Mouse (Mus musculus) left cerebral cortex, adult 6 months (tissue): ENCODE measurements around the gene Tbx21. TPM values are rescaled to one million over a fixed set of nuclear protein-coding genes. Genes with fewer than 3 reads are reported as not detected.

ENCODE experiments used
- long read RNA-seq, 2 experiments: library from polyadenylated mRNA; unstranded; transcript quantifications; one replicate each; pipeline ENCODE4 v2.0.0; 2019 to 2020
- polyA plus RNA-seq: library from polyadenylated mRNA; unstranded; fragments of <200 nt; fragmentation: Nextera tagmentation; gene quantifications from 2 replicates; pipeline ENCODE4 v1.2.3, GENCODE M21; 2021

Tbx21 gene
- polyA plus RNA-seq: 0.14 TPM in 1 of 2 replicates, not detected in the other
- long read RNA-seq, experiment 1, partial matches to known transcripts: 0 of 5 reads
- long read RNA-seq, experiment 1, other reads (novel, unspliced or antisense): 2 of 5 reads
- long read RNA-seq, experiment 2: 0 reads

GRCm38 (mm10) chr11:97114671-97115601 lies at the start of gene Tbx21:
Gene Tbx21 (minus strand): TSS chr11:97115331.

GRCm38 (mm10) chr11:97151343-97151801 lies 36.2 kb upstream of the Tbx21 start, which contains the start of gene Tbkbp1:
Gene Tbkbp1 (minus strand): TSS chr11:97151495.

DNA sequence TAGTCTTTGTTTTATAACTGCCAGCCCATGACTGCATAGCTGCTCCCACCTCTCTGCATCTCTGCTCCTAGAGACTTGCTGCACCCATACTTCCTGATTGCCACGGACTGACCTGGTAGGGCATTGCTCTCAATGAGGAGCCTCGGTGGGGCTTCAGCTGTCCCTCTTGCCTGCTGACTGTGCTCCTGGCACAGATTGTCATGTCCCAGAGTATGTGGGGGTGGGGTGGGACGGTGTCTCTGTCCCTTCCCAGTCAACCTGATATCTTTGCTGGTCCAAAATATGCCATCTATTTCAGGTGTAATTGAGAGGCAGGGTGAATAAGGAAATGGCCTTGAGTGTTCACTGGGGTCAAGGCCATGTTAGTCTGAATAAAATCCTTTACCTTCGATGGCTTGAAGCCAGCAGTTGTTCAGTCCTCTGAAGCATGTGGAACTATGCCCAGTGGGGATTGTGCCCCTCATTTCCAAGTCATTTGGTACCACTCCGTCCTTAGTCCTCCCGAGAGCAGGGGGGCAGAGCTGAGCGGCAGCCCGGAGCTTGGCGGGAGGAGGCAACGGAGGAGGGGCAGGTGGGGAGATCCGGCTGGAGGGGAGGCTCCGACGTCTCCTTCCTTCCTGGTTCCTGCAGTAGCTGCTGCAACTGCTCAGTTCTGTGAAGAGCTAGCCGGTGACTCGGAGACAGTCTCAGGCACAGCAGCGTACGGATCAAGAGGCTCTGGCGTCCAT lies 64.8 kb downstream of the Tbx21 start, which contains the start of gene Osbpl7:
Osbpl7 (plus strand) TSS at position 413 of the 728 bp plus-strand sequence.

Other genes with a start within 250 kb of the Tbx21 start
- 35.2 and 39.4 TPM in 2 replicates for gene Cdk5rap3, start 198.8 kb downstream of the Tbx21 start, polyA plus RNA-seq
- 0.16 TPM in 1 of 2 replicates, not detected in the other for gene Prr15l, start 187.2 kb downstream of the Tbx21 start, polyA plus RNA-seq
- 31.9 and 40.4 TPM in 2 replicates for gene Pnpo, start 171.3 kb downstream of the Tbx21 start, polyA plus RNA-seq
- gene Sp2, start 132.4 kb downstream of the Tbx21 start, polyA plus RNA-seq: 3.6 and 7.2 TPM in 2 replicates
- gene Sp6, start 101.9 kb downstream of the Tbx21 start, polyA plus RNA-seq: 0.09 and 0.13 TPM in 2 replicates
- 6.3 and 7.4 TPM in 2 replicates for gene Scrn2, start 85.4 kb downstream of the Tbx21 start, polyA plus RNA-seq
- 0.78 and 0.80 TPM in 2 replicates for gene Lrrc46, start 73.9 kb downstream of the Tbx21 start, polyA plus RNA-seq
- gene Mrpl10, start 73.8 kb downstream of the Tbx21 start, polyA plus RNA-seq: 63.3 and 69.1 TPM in 2 replicates
- gene Osbpl7, start 64.7 kb downstream of the Tbx21 start, polyA plus RNA-seq: 4.2 and 4.7 TPM in 2 replicates
- gene Tbkbp1, start 36.2 kb upstream of the Tbx21 start, polyA plus RNA-seq: 1.2 and 2.4 TPM in 2 replicates
- gene Kpnb1, start 72.5 kb upstream of the Tbx21 start, polyA plus RNA-seq: 9.4 and 10.9 TPM in 2 replicates
- 51.0 and 70.0 TPM in 2 replicates for gene Npepps, start 165.3 kb upstream of the Tbx21 start, polyA plus RNA-seq
- 41.0 and 50.5 TPM in 2 replicates for gene Mrpl45, start 200.4 kb upstream of the Tbx21 start, polyA plus RNA-seq
- 0.03 and 0.11 TPM in 2 replicates for gene Gpr179, start 236.7 kb upstream of the Tbx21 start, polyA plus RNA-seq
- 5.8 and 6.8 TPM in 2 replicates for gene Socs7, start 247.2 kb upstream of the Tbx21 start, polyA plus RNA-seq